Mouse (Mus musculus) layer of hippocampus, adult 11-12 months (tissue): ENCODE measurements around the gene Adamts16.

Experiments used
- DNase-seq: peaks from one replicate; pipeline ENCODE4 v3.0.0; 2022; ENCODE audit warnings: low spot score

The Adamts16 gene

DNA sequence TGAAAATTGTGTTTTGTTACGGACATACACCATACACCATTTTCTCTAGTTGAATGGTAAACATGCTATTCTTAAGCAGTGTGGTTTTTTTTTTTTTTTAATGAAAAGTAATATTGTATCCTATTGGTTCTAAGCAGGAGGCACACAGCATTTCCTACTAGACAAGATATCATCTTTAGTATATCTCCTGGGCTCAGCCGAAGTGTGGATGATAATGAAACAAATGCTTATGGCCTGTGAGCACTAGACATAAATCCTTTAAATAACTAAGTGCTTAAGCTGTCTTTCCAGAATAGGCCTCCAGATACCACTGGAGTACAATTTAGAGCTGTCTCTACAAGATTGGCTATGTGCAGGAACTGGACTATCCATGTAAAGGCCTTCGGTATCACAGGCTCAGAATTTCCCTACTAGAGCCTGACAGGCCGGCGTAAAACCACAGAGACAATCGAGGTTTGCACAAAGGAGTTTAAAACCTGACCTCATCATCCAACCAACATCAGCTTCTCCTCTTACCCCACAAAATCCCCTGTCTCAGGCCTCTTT, 8.9 kb downstream of the Adamts16 start:
- DNase-seq, result no peak

GRCm38 (mm10) chr13:70831041-70831440, 10.6 kb downstream of the Adamts16 start:
- DNase-seq, result no peak

DNA sequence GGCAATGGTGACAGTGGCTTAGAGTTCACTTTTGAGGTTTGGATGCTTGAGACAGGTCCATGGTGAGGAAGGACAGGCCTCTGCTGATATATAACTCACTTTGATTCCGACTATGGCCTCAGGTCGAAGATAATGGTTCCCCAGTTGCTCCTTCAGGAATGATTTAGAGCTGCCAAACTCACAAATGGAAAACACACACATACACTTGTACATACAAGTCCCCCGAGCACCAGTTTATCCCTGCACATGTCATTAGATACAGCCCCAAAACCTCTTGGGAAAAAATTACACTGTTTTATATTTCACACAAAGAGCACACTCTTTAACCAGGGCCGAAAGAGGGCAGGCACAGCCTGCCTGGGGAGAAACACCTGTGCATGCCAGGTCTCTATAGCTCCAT, 14.1 kb downstream of the Adamts16 start:
- no peak for DNase-seq

GRCm38 (mm10) chr13:70825265-70825664, 16.3 kb downstream of the Adamts16 start:
- DNase-seq, result no peak

DNA sequence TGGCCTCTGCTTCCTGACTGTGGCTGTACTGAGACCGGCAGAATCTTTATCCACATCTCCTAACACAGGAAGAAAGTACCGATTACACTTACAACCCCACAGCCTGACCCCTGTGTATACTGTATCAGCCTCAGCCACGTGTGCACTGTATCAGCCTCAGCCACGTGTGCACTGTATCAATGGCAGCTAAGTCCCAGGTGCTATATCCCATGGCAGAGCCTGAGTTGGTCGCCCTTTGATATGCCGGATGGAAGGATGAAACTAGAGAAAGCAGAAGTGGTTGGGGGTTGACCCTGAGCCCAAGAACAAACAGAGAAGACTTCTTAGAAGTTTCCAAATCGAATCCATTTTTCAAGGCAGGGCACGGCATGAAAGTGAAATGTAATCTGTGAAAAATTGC, 17.9 kb downstream of the Adamts16 start:
- no peak for DNase-seq

GRCm38 (mm10) chr13:70818982-70819381, 22.6 kb downstream of the Adamts16 start:
- DNase-seq, result no peak

GRCm38 (mm10) chr13:70814423-70814822, 27.2 kb downstream of the Adamts16 start:
- DNase-seq, result no peak

DNA sequence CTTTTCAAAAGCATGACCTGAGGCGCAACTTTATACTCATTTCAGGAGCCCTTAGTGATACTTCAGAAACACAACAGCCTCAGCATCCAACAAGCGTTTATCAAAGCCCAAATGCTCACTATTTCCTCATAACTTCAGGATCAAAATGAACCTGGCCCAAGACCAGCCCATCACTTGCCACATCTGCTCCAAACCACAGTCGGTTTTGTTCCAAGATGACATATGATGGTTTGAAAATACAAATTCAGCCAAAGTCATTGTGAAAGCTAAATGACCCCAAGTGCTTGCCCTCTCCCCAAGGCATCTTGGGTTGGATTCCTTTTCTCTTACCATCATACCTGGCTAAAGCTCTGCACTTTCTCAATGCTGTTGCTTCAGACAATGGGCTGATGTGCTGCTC, 36.1 kb downstream of the Adamts16 start:
- no peak for DNase-seq

DNA sequence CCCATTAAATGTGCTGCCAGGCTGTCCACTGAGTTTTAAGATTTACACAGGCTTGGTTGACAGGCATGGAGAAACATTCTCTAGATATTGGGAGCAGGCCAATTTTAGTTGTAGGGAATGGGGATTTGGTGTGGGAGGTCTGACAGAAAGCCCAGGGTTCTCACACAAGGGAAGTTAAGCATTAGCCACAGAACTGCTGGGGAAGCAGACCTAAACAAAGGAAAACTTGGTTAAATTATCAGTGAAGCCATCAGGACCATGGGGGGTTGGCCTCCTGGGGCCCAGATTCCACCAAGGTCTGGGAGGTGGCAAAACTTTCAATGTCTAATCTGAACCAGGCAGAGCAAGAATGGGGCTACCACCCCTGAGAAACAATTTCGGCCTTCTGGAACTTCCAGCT, 38.8 kb downstream of the Adamts16 start:
- DNase-seq, result no peak

DNA sequence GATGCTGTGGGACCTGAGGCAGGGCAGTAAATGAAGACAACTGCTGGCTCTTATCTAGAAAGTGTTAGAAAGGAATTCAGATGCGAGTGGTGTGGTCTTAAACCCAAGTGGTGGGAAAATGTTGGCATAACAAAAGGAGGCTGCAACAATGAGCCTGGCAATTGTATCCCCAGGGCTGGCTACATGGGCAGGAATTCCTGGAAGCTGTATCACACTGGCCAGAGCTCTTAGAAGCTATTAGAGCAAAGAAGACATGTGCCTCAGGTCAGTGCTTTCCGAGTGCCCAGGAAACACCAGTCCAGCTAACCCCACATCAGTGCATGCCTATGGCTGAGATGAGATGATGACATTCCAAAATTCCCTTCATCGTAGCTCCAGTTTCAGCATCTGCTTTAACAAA, 42.3 kb downstream of the Adamts16 start:
- no peak for DNase-seq

DNA sequence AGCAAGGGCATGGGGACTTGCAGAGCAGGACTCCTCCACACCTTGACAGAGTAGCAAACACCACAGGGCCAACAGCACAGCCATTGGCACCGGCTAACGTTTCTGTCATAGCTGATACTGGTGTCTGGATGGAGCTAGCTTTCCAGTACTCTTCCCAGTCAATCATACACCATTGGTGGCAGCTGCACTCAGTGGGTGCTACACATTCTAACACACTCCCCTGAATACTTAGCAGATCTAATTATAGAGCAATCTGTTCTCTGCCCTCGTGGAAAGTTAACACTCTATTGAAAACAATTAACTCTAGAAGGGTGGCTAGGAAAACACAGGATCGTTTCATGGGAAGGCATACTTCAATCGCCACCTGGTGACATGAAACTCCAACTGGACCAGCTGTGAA, 43.2 kb downstream of the Adamts16 start:
- peak; percentile 28 for DNase-seq

GRCm38 (mm10) chr13:70794074-70794572, 47.5 kb downstream of the Adamts16 start:
- no peak for DNase-seq

DNA sequence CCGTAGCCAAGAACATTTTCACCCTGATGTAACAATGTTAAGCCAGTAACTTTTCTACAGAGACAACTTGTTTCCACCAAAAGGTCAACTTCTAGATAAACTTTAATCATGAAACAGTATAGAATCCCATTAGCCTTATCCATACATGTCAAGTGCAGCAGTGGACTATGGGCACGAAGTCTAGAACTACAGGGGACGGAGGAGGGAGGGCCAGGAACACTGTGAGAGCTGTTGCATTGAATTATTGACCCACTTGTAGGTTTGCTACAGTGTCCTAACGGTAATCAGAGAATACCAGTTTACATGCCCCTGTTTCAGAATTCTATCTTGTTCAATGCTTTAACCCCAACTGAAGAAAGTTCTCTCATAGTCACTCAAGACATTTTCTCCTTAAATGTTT, 48.0 kb downstream of the Adamts16 start:
- DNase-seq, result no peak

DNA sequence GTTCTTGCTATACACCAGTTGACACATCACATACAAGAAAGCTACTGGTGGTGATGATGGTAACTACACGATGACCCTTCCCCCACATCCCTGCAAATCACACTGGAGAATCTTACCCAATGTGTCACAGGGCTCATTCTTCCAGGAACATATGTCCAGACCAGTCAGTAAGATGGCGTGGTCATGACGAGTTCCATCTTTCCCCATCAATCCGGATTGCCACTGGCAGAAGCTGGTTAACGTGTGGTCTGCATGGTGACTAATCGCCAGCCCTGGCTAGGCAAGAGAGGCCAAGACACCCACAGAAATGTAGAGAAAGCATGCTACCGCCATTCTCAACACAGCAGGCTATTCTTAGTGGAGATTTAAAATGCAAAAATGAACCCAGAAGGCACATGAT, 48.7 kb downstream of the Adamts16 start:
- no peak for DNase-seq

- DNase-seq, result no peak
These were observed 51.8 kb downstream of the Adamts16 start for GRCm38 (mm10) chr13:70789806-70790205.

GRCm38 (mm10) chr13:70789022-70789421, 52.6 kb downstream of the Adamts16 start:
- no peak for DNase-seq

DNA sequence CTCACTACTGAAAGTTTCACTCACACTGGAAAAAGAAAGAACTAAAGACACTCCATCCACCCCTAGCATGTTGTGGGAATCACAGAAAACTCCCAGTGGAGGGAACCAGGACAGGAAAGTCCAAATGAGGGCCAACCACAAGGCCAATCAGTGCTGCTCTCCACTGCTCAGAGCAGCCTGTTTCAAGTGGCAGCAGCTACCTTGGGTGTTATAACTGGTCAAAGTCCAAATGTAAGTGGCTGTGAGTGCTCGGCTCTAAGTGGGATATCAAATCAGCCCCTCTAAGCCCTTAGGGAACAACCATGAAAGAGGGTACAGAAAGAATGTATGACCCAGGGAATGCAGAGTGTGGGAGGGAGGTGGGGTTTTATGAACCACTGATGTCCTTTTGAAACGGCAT, 56.5 kb downstream of the Adamts16 start:
- DNase-seq, result no peak

- DNase-seq, result no peak
These were observed 57.5 kb downstream of the Adamts16 start for GRCm38 (mm10) chr13:70784126-70784525.

GRCm38 (mm10) chr13:70779781-70780180, 61.8 kb downstream of the Adamts16 start:
- no peak for DNase-seq

GRCm38 (mm10) chr13:70778872-70779554, 62.6 kb downstream of the Adamts16 start:
- DNase-seq, result no peak

DNA sequence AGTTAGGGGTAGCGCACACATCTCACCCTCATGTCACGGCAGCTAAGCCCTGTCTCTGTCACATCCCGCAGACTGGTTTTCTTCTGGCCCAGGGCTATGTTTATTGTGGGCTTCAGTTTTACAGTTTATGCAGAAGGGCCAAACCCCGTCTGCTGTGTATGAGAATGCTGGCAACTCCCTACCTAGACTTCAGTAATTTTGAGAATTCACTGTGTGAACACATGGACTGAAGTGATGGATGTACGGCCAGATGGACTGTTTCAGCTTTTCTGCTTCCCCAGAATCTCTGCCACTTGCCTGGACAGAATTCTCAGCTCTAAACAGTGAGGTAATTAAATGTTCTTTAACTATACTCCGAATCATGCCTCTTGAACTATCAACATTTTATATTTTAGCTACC, 70.5 kb downstream of the Adamts16 start:
- no peak for DNase-seq

GRCm38 (mm10) chr13:70769156-70769555, 72.5 kb downstream of the Adamts16 start:
- DNase-seq, result no peak

DNA sequence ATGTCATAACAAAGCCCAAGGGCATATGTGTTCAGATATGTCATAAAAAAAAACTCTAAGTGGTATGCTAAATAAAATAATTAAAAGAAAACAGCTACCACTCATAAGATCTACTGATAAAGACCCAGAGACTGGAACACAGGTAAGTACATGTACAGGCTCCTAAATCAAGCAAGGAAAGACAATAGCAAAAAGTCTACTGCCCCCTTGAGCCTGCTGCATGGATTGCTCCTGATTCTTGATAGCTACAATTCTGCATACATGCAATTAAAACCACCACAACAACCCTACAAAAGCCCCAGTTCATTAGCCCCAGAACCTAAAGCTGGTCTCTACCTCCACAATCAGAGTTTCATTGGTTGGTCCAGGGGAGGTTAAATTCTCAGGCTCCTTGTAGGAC, 74.1 kb downstream of the Adamts16 start:
- peak; percentile 52 for DNase-seq

DNA sequence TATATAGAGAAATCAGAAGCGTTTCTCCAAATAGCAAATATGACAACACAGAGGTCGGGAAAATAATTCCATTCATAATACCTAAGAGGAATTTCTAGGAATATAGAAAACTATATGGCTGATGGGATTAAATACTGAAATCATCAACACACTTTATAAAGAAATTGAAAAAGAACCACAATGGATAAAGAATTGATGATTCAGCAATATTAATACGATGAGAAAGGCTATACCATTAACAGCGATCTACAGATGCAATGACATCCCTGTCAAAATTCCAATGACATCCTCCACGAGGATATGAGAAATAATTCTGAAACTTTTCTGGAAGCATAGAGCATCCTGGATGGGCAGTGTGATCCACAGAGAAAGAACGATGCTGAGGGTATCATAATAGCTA, 76.9 kb downstream of the Adamts16 start:
- no peak for DNase-seq
